Mouse (Mus musculus): ENCODE data around the gene Bdkrb2. TPM values are rescaled to one million over a fixed set of nuclear protein-coding genes. Genes with fewer than 3 reads are reported as not detected.

Bdkrb2 gene
- total and polyA plus RNA-seq, 2 experiments = 0.09 TPM; not detected in 1

DNA sequence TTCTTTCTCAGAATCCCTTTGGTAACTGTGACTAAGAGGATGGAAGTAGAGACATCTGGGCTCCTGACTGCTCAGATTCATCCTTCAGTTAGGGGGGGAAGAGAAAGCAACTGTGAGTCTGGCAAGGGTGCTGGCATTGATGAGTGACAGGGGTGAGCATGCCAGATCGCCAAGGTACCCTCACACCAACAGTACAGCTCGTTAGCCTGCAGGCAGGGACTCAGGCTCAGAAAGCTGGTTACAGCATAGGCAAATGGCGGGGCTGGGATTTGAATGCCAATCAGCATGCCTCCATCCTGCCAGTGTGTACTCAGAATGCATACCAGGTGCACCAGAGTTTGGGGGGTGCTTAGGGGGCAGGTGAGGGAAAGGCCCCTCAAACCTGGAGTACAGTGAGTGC, 8.8 kb downstream of the Bdkrb2 start:
- H3K79me2 ChIP-seq (ENCODE audit: control insufficient read depth, insufficient read depth, low read length) = no peaks in the 10 kb centered on the region
- no peak overlapping the region for H3K27ac ChIP-seq (replicated peaks; ENCODE audit: insufficient read depth, low read depth, low read length)
- no peak overlapping the region for H3K4me3 ChIP-seq (ENCODE audit: insufficient read depth, low read depth, low read length)
- DNase-seq (ENCODE audit: extremely low read depth, low read depth, low spot score) = no peak
- H3K4me1 ChIP-seq (ENCODE audit: control insufficient read depth, insufficient read depth, low read length) = no peaks in the 10 kb centered on the region
- 83% methylated on average over 3 of the region's 3 CpGs for WGBS
- H3K27me3 ChIP-seq (ENCODE audit: control insufficient read depth, insufficient read depth, low read length) = no peaks in the 10 kb centered on the region
- H3K9ac ChIP-seq (ENCODE audit: low read depth, low read length) = no peak overlapping the region
- TF ChIP-seq POLR2A (IDR thresholded peaks at IDR 0.05; ENCODE audit: extremely low read depth, insufficient read depth, low read length) = no peak
- no peak for TF ChIP-seq CTCF (IDR thresholded peaks at IDR 0.05; ENCODE audit: low read depth, low read length)
- H3K36me3 ChIP-seq (ENCODE audit: control insufficient read depth, insufficient read depth, low read length) = no peaks in the 10 kb centered on the region

GRCm38 (mm10) chr12:105572622-105573021, 9.6 kb downstream of the Bdkrb2 start:
- Histone ChIP-seq H3K27me3 (ENCODE audit: control insufficient read depth, insufficient read depth, low read length) (no peaks in the 10 kb centered on the region), H3K36me3 (ENCODE audit: control insufficient read depth, insufficient read depth, low read length) (no peaks in the 10 kb centered on the region), H3K4me3 (ENCODE audit: insufficient read depth, low read depth, low read length) (no peak overlapping the region), H3K4me1 (ENCODE audit: control insufficient read depth, insufficient read depth, low read length) (no peaks in the 10 kb centered on the region), H3K27ac (replicated peaks; ENCODE audit: insufficient read depth, low read depth, low read length) (no peak overlapping the region), H3K79me2 (ENCODE audit: control insufficient read depth, insufficient read depth, low read length) (no peaks in the 10 kb centered on the region), H3K9ac (ENCODE audit: low read depth, low read length) (no peak overlapping the region)
- no peak for TF ChIP-seq CTCF (IDR thresholded peaks at IDR 0.05; ENCODE audit: low read depth, low read length)
- TF ChIP-seq POLR2A (IDR thresholded peaks at IDR 0.05; ENCODE audit: extremely low read depth, insufficient read depth, low read length) = no peak
- 78% methylated on average over 2 of the region's 2 CpGs for WGBS
- DNase-seq (ENCODE audit: extremely low read depth, low read depth, low spot score) = no peak

DNA sequence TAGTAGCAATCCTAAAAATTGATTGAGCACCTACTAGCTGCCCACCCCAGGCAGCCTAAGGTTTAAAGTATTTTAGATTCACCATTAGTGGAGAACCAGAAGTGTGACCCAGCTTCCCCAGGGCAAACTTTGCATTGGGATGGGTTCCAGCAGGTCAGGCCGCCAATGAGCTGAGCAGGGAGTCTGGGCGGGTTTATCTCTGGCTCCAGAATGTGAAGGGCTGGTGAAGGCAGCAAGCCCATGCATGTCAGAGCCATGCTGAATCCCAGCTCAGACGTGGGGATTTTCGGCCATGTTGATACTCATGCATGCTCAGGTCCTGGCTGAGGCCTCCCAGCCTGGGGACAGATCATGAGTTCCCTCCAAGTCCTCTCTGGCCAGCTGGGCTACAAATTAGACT, 11.3 kb downstream of the Bdkrb2 start:
- no peak for DNase-seq (ENCODE audit: extremely low read depth, low read depth, low spot score)
- H3K27me3 ChIP-seq (ENCODE audit: control insufficient read depth, insufficient read depth, low read length) = no peaks in the 10 kb centered on the region
- no peaks in the 10 kb centered on the region for H3K4me1 ChIP-seq (ENCODE audit: control insufficient read depth, insufficient read depth, low read length)
- no peak overlapping the region for H3K27ac ChIP-seq (replicated peaks; ENCODE audit: insufficient read depth, low read depth, low read length)
- H3K9ac ChIP-seq (ENCODE audit: low read depth, low read length) = no peak overlapping the region
- no peak for TF ChIP-seq CTCF (IDR thresholded peaks at IDR 0.05; ENCODE audit: low read depth, low read length)
- TF ChIP-seq POLR2A (IDR thresholded peaks at IDR 0.05; ENCODE audit: extremely low read depth, insufficient read depth, low read length) = no peak
- H3K4me3 ChIP-seq (ENCODE audit: insufficient read depth, low read depth, low read length) = no peak overlapping the region
- H3K79me2 ChIP-seq (ENCODE audit: control insufficient read depth, insufficient read depth, low read length) = no peaks in the 10 kb centered on the region
- 78% methylated on average over 4 of the region's 4 CpGs for WGBS
- H3K36me3 ChIP-seq (ENCODE audit: control insufficient read depth, insufficient read depth, low read length) = no peaks in the 10 kb centered on the region

- no peaks in the 10 kb centered on the region for H3K79me2 ChIP-seq (ENCODE audit: control insufficient read depth, insufficient read depth, low read length)
- H3K36me3 ChIP-seq (ENCODE audit: control insufficient read depth, insufficient read depth, low read length) = no peaks in the 10 kb centered on the region
- TF ChIP-seq POLR2A (IDR thresholded peaks at IDR 0.05; ENCODE audit: extremely low read depth, insufficient read depth, low read length) (no peak), CTCF (IDR thresholded peaks at IDR 0.05; ENCODE audit: low read depth, low read length) (no peak)
- no peak overlapping the region for H3K9ac ChIP-seq (ENCODE audit: low read depth, low read length)
- H3K4me1 ChIP-seq (ENCODE audit: control insufficient read depth, insufficient read depth, low read length) = no peaks in the 10 kb centered on the region
- H3K27me3 ChIP-seq (ENCODE audit: control insufficient read depth, insufficient read depth, low read length) = no peaks in the 10 kb centered on the region
- H3K4me3 ChIP-seq (ENCODE audit: insufficient read depth, low read depth, low read length) = no peak overlapping the region
- no peak overlapping the region for H3K27ac ChIP-seq (replicated peaks; ENCODE audit: insufficient read depth, low read depth, low read length)
- no peak for DNase-seq (ENCODE audit: extremely low read depth, low read depth, low spot score)
- WGBS = 75% methylated on average over 17 of the region's 17 CpGs
Observed at GRCm38 (mm10) chr12:105580490-105580889, 17.5 kb downstream of the Bdkrb2 start.

GRCm38 (mm10) chr12:105582486-105582885, 19.5 kb downstream of the Bdkrb2 start:
- H3K4me3 ChIP-seq (ENCODE audit: insufficient read depth, low read depth, low read length) = no peak overlapping the region
- H3K4me1 ChIP-seq (ENCODE audit: control insufficient read depth, insufficient read depth, low read length) = no peaks in the 10 kb centered on the region
- H3K27ac ChIP-seq (replicated peaks; ENCODE audit: insufficient read depth, low read depth, low read length) = no peak overlapping the region
- WGBS = 67% methylated on average over 9 of the region's 9 CpGs
- no peak overlapping the region for H3K9ac ChIP-seq (ENCODE audit: low read depth, low read length)
- TF ChIP-seq CTCF (IDR thresholded peaks at IDR 0.05; ENCODE audit: low read depth, low read length) (no peak), POLR2A (IDR thresholded peaks at IDR 0.05; ENCODE audit: extremely low read depth, insufficient read depth, low read length) (no peak)
- no peak for DNase-seq (ENCODE audit: extremely low read depth, low read depth, low spot score)
- no peaks in the 10 kb centered on the region for H3K27me3 ChIP-seq (ENCODE audit: control insufficient read depth, insufficient read depth, low read length)
- no peaks in the 10 kb centered on the region for H3K36me3 ChIP-seq (ENCODE audit: control insufficient read depth, insufficient read depth, low read length)
- no peaks in the 10 kb centered on the region for H3K79me2 ChIP-seq (ENCODE audit: control insufficient read depth, insufficient read depth, low read length)

GRCm38 (mm10) chr12:105583484-105583883, 20.5 kb downstream of the Bdkrb2 start:
- H3K4me1 ChIP-seq (ENCODE audit: control insufficient read depth, insufficient read depth, low read length) = no peaks in the 10 kb centered on the region
- no peaks in the 10 kb centered on the region for H3K27me3 ChIP-seq (ENCODE audit: control insufficient read depth, insufficient read depth, low read length)
- no peak overlapping the region for H3K4me3 ChIP-seq (ENCODE audit: insufficient read depth, low read depth, low read length)
- TF ChIP-seq POLR2A (IDR thresholded peaks at IDR 0.05; ENCODE audit: extremely low read depth, insufficient read depth, low read length) (no peak), CTCF (IDR thresholded peaks at IDR 0.05; ENCODE audit: low read depth, low read length) (no peak)
- 13% methylated on average over 2 of the region's 2 CpGs for WGBS
- H3K27ac ChIP-seq (replicated peaks; ENCODE audit: insufficient read depth, low read depth, low read length) = no peak overlapping the region
- no peaks in the 10 kb centered on the region for H3K79me2 ChIP-seq (ENCODE audit: control insufficient read depth, insufficient read depth, low read length)
- DNase-seq (ENCODE audit: extremely low read depth, low read depth, low spot score) = no peak
- H3K36me3 ChIP-seq (ENCODE audit: control insufficient read depth, insufficient read depth, low read length) = no peaks in the 10 kb centered on the region
- H3K9ac ChIP-seq (ENCODE audit: low read depth, low read length) = no peak overlapping the region

Data from liver, adult 2 months (tissue).